Mouse (Mus musculus): ENCODE data around the gene Spats1.

Gene Spats1

GRCm38 (mm10) chr17:45474669-45475465 lies at the start of gene Spats1:
TSS of gene Spats1 (minus strand) at chr17:45475415.
- peak; percentile 31 to 41 for DNase-seq

- no peak for DNase-seq
These were observed 49.7 kb upstream of the Spats1 start for GRCm38 (mm10) chr17:45524961-45525360.

DNA sequence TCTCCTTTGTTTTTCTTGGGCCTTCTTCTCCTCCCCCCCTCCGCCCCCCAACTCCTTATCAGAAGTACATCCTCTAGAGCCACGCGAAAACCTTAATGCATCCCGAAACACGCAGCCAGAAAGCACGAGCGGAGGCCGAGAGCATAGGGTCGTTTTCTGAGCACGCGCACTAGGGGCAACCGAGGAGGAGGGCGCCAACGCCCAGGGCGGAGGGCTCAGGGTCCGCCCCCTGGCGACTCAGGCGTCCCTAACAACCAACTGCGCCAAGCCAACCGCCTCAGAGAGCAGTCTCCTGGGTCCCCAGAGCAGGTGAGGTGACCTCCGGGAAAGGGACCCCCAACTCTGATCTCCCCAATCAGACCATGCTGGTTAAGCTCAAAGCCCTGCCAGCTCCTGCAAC lies 48.0 kb upstream of the Spats1 start, which contains the start of gene Tcte1:
TSS of gene Tcte1 (plus strand) at position 172 of the 400 bp plus-strand sequence.
- peak; percentile 17 to 28 for DNase-seq

GRCm38 (mm10) chr17:45520136-45520535 lies 44.9 kb upstream of the Spats1 start:
- no peak for DNase-seq

DNA sequence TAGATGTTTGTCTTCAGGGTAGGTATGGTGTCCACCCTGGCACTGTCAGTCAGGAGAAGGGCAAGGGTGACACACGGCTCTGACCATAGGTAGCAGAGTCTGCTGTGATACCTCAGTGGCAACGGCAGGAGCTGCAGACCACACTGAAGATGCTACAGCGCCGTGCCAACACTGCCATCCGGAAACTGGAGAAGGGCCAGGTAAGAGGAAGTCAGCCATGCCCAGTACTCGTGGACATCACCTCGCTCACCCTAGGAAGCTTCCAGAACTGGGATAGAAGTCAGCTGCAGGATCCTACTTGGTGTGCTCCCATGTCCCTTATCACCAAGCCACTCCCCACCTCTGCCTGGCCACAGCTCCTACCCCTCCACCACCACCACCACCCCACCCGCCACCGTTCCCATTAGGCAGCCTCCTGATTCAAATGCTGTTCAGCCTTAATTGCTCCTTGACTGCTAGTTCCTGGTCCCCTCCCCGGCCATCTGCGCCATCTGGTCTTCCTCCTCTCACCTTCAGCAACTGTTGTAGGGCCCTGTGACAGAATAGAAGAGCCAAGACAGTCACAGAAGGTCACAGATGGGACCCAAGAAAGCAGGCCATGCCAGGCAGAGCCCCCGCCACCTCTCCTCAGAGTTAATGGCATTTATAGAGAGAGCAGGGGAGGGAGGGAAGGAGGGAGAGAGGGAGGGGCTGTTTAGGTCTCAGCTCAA lies 43.7 kb upstream of the Spats1 start:
- DNase-seq: no peak

DNA sequence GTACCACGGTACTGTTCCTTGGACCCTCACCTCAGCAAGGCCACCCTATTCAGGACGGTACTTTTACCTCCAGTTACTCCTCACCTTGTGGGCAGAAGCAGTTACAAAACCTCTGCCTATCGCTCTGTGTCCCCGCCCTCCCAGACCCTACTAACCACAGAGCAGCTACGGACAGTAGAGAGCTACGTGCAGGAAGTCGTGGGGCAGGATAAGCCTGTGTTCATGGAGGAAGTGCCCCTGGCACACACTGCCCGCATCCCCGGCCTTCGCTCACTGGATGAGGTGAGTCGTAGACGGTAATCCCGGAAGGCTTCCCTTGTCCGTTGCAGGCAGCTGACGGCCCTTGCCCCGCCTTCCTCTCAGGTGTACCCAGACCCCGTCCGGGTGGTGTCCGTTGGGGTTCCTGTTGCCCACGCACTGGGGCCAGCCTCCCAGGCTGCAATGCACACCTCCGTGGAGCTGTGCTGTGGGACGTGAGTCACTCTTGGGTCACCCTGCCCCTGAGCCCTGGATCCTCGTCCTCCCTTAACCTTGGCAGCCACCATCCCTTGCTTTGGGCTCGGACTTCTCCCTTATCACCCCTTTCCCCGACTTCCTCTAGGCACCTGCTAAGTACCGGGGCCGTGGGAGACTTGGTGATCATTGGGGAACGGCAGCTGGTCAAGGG lies 42.5 kb upstream of the Spats1 start:
- DNase-seq: no peak

DNA sequence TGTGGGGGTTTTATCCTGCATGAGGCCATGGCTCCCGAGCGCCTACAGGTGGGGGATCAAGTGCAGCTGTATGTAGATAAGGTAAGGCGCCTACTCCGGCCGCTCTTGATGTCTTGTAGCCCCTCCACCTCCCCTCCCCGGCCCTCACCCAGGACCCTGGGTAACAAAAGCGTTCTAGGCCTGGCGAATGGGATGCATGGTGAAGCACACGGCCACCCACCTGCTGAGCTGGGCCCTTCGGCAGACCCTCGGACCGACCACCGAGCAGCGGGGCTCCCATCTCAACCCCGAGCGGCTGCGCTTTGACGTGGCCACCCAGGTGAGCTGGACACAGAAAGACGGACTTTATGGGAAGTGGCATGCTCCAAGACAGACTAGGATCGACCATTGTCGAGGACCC lies 41.9 kb upstream of the Spats1 start:
- DNase-seq: no peak

- DNase-seq: peak; percentile 59 to 61
These were observed 41.3 kb upstream of the Spats1 start for GRCm38 (mm10) chr17:45516488-45516887.

DNA sequence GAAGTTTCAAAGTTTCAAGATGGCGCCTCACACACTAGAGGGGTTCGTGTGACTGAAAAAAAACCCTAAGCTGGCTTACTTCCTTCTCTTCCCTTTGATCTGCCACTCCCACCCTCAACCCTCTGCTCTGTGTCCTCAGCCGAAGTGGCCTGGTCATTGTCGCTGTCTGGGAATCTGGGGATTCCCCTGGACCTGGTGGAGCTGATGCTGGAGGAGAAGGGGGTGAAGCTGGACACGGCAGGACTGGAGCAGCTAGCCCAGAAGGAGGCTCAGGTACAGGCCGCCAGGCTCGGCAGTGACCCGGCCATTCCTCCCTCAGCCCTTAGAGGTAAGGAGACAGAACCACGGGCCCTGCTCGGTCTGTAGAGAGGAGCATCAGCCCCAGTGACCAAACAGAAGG lies 40.6 kb upstream of the Spats1 start:
- no peak for DNase-seq

GRCm38 (mm10) chr17:45515204-45515726 lies 40.0 kb upstream of the Spats1 start:
- DNase-seq: no peak

DNA sequence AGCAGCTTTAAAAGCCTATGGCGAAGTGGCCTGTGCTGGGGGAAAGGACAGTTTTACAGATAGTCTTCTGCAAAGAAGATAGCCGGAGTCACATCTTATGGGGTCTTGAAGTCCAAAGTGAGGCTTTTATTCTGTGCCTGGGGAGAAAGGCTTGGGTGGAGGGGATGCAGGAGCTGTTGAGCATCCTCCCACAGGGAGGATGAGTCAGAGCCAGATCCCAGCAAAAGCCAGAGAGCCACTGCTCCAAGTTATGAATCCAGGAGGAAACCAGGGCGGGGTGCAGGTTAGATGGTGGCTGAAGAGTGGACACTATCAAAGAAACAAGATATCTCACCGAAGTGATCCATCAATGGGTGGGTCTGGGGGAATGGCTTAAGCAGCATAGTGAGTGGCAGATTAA lies 36.5 kb upstream of the Spats1 start:
- no peak for DNase-seq

DNA sequence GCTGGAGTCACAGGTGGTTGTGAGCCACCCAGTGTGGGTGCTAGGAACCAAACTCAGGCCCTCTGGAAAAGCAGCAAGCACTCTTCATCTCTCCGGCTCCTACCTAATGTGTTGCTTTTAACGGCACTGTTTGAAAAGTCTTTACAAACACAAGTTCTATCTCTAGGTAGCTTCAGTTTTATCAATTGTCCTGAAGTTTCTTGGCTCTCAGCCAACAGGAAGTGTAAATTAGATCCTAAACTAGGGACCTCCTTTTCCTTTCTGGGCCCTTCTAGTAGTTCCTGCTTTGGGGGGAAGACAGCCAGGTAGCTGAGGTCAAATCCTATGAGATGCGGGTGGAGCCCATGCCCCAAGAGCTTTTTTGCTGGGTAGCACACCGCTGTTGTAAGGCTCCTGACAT lies 35.7 kb upstream of the Spats1 start:
- no peak for DNase-seq

GRCm38 (mm10) chr17:45506700-45507189 lies 31.5 kb upstream of the Spats1 start, which contains the start of gene Aars2:
TSS of gene Aars2 (plus strand) at chr17:45506841.
- peak; percentile 93 to 94 for DNase-seq

- DNase-seq: no peak
These were observed 30.8 kb upstream of the Spats1 start for GRCm38 (mm10) chr17:45505941-45506465.

- no peak for DNase-seq
These were observed 28.2 kb upstream of the Spats1 start for GRCm38 (mm10) chr17:45503301-45503973.

- no peak for DNase-seq
These were observed 27.1 kb upstream of the Spats1 start for GRCm38 (mm10) chr17:45502324-45502723.

DNA sequence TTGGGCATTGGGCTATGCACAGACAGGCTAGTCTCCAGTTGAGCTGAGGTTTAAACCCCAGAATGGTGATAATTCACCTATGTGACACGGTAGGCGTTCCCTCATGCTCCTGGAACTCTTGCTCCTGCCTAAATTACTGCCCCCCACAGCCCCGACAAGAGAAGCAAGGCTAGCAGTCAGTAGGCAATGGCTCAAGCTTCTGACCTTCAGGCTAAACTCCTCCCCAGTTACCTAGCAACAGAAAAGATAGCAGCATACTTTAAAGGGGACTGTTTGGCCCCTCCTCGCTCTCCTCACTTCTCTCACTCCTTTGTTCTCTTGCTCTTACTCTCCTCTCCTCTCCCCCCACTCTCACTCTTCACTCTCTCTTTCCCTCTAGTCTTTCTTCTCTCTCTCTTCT lies 25.8 kb upstream of the Spats1 start:
- DNase-seq: no peak

DNA sequence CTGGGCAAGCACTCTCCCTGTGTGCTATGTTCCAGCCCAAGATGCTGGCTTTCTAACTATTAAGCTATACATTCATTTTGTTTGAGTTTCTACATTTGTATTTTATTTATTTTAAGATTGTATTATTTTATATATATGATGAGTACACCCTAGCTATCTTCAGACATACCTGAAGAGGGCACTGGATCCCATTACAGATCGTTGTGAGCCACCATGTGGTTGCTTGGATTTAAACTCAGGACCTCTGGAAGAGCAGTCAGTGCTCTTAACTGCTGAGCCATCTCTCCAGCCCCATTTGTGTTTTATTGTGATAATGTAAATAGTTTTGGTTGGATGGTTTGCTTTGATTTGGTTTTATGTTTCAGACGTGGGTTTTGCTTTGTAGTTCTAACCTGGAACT lies 24.3 kb upstream of the Spats1 start:
- no peak for DNase-seq

DNA sequence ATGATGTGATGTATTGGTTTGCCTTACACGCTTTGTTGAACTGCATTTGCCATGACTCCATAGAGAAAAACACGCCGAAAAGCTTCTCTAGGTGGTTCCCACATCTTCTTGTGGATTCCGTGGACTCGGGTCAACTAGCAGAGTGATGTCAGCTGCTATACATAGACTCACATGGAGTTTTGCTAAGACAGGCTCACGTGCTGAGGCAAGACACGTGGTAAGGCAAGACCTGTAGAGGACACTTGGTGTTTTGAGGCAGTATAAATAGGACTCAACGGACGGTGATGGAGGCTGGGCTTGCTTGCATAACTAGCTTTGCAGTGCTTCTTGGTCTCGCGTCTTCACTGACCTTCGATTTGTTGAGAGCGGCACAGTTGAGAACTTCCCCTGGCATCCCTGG lies 23.2 kb upstream of the Spats1 start:
- no peak for DNase-seq

GRCm38 (mm10) chr17:45495398-45495797 lies 20.2 kb upstream of the Spats1 start:
- no peak for DNase-seq

DNA sequence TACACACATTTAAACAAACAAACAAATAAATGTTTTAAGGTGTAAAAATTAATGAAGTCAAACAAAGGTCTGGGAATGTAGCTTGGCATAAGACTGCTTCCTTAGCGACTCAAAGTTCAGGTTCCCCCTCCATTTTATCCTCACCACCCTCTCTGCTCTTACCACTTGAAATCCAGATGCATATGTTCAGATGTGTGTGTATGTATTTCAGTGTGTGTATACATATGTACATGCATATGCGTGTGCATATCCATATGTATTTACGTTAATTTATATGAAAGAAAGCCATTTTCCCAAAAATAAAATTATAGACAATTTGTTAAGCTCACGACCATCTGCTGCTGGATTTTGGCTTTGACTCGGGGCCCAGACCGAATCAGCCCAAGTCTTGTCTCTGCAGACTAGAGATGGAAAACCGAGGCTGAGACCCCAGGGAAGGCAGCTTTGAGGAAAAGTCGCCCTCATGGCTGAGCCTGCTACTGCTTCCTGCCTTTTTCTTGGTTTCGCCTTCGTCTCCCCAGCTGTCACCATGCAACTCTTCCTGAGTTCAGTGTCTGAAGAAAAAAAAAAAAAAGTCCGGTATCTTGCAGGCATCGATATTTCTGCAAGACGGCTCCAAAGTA lies 15.4 kb upstream of the Spats1 start:
- no peak for DNase-seq

DNA sequence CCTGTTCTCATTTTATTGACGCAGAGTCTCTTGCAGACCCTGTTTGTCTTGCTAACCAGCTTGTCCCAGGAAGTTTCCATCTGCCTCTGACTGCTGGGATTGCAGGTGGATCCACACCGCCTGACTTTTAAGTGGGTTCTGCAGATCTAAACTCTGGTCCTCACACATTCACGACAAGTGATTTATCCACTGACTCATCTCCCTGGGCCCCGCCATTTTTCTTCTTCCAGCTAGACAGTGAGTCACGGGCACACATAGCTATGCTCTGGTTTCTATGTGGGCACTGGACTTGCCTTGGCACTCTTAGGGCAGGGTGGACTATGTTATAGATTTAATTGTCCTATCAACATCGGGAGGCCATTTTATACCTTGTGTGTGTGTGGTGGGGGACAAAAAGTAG lies 14.5 kb upstream of the Spats1 start:
- DNase-seq: no peak

All from lung, adult 18-20 months (tissue).